In genomic region chr8:60386589-60386988, GRCm38 (mm10) we compare ENCODE assay signal across 33 mouse cellular contexts.
"Had no signal": no experiment of that assay in that cellular context is flagged by ENCODE, and none has a peak within 500 bp of the region (broad histone marks: within the 10 kb centered on the region; RNA-seq: fewer than 3 reads in every experiment).

No protein-coding gene starts in this region.

- ATAC-seq: hindbrain, embryonic 16.5 days; hindbrain, postnatal 0 days; inflammation-experienced regulatory T-cells, adult 6 months; intestine, embryonic 15.5 days; intestine, embryonic 16.5 days; intestine, postnatal 0 days had no signal

- H3K4me3 ChIP-seq: heart, adult 2 months; heart, embryonic 10.5 days; heart, embryonic 12.5 days; heart, embryonic 13.5 days; heart, embryonic 15.5 days; hindbrain, embryonic 10.5 days; hindbrain, embryonic 12.5 days; hindbrain, embryonic 13.5 days; hindbrain, embryonic 15.5 days; intestine, embryonic 15.5 days; layer of hippocampus, adult 2 months; left cerebral cortex, adult 2 months had no signal

- H3K27ac ChIP-seq: heart, adult 2 months; heart, embryonic 10.5 days; heart, embryonic 13.5 days; heart, embryonic 15.5 days; hindbrain, embryonic 10.5 days; hindbrain, embryonic 12.5 days; hindbrain, embryonic 13.5 days; hindbrain, embryonic 14.5 days; hindbrain, embryonic 15.5 days; hindbrain, postnatal 0 days; intestine, embryonic 15.5 days; layer of hippocampus, adult 2 months; left cerebral cortex, adult 2 months had no signal

- H3K4me2 ChIP-seq: heart, embryonic 11.5 days; heart, embryonic 12.5 days; heart, embryonic 13.5 days; heart, embryonic 15.5 days; hindbrain, embryonic 12.5 days; hindbrain, embryonic 13.5 days; hindbrain, embryonic 14.5 days; hindbrain, embryonic 15.5 days; intestine, embryonic 15.5 days had no signal

- DNase-seq: heart, adult 18-20 months; heart, adult 2 months; heart, postnatal 10 days; heart, postnatal 14 days; heart, postnatal 36 days; heart, postnatal 4 days; kidney, adult 11 months; kidney, adult 18-20 months; kidney, adult 9 months; kidney, postnatal 10 days; kidney, postnatal 14 days; kidney, postnatal 25 days; kidney, postnatal 4 days; layer of hippocampus, adult 9-11 months; layer of hippocampus, postnatal 36 days had no signal

- H3K4me1 ChIP-seq: heart, embryonic 10.5 days; heart, embryonic 12.5 days; heart, embryonic 13.5 days; heart, embryonic 15.5 days; hindbrain, embryonic 10.5 days; hindbrain, embryonic 12.5 days; hindbrain, embryonic 13.5 days; hindbrain, embryonic 15.5 days; intestine, embryonic 15.5 days had no signal

- H3K27me3 ChIP-seq: heart, embryonic 12.5 days; heart, embryonic 15.5 days; hindbrain, embryonic 12.5 days; hindbrain, embryonic 13.5 days; hindbrain, embryonic 15.5 days; intestine, embryonic 15.5 days had no signal

- H3K9ac ChIP-seq: heart, embryonic 12.5 days; heart, embryonic 13.5 days; heart, embryonic 15.5 days; hindbrain, embryonic 12.5 days; hindbrain, embryonic 13.5 days; hindbrain, embryonic 14.5 days; hindbrain, embryonic 15.5 days; intestine, embryonic 15.5 days had no signal

- H3K9me3 ChIP-seq: heart, embryonic 10.5 days; heart, embryonic 12.5 days; heart, embryonic 13.5 days; heart, embryonic 15.5 days; hindbrain, embryonic 10.5 days; hindbrain, embryonic 12.5 days; hindbrain, embryonic 13.5 days; hindbrain, embryonic 15.5 days; intestine, embryonic 15.5 days had no signal

- H3K36me3 ChIP-seq: heart, embryonic 10.5 days; heart, embryonic 12.5 days; heart, embryonic 13.5 days; heart, embryonic 15.5 days; hindbrain, embryonic 10.5 days; hindbrain, embryonic 12.5 days; hindbrain, embryonic 13.5 days; hindbrain, embryonic 15.5 days; intestine, embryonic 15.5 days had no signal
